Mouse (Mus musculus): ENCODE results near the gene Kctd21. TPM values are rescaled to one million over a fixed set of nuclear protein-coding genes. Genes with fewer than 3 reads are reported as not detected.

Kctd21 gene
- total and polyA plus RNA-seq, 2 experiments: 3.2 to 4.8 TPM

DNA sequence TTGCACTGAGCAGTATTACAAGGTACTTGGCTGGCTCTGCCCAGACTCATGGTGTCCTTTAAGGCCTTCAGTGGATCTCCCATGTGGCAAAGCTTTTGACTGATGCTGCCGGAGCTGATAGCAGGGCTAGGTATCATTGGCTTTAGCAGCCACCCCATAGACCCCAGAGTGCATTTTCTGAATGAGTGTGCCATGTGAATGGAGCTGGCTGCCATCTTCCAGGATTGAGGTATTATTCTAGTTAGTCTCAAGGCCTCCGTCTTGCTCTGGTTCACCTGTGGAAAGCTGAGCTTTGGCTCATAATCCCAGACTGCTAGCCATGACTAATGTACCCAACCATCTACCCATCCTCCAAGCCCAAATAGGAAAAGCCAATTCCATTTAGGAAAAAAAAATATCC lies 25.3 kb upstream of the Kctd21 start:
- Histone ChIP-seq H3K9ac (ENCODE audit: low read depth, low read length) (no peak overlapping the region), H3K27me3 (ENCODE audit: control insufficient read depth, insufficient read depth, low read length) (no peaks in the 10 kb centered on the region), H3K27ac (replicated peaks; ENCODE audit: insufficient read depth, low read depth, low read length) (no peak overlapping the region), H3K4me3 (ENCODE audit: insufficient read depth, low read depth, low read length) (no peak overlapping the region), H3K36me3 (ENCODE audit: control insufficient read depth, insufficient read depth, low read length) (no peaks in the 10 kb centered on the region), H3K4me1 (ENCODE audit: control insufficient read depth, insufficient read depth, low read length) (no peaks in the 10 kb centered on the region), H3K79me2 (ENCODE audit: control insufficient read depth, insufficient read depth, low read length) (no peaks in the 10 kb centered on the region)
- WGBS: 95% methylated on average over 2 of the region's 2 CpGs
- TF ChIP-seq CTCF (IDR thresholded peaks at IDR 0.05; ENCODE audit: low read depth, low read length) (no peak), POLR2A (IDR thresholded peaks at IDR 0.05; ENCODE audit: extremely low read depth, insufficient read depth, low read length) (no peak)
- no peak for DNase-seq (ENCODE audit: extremely low read depth, low read depth, low spot score)

GRCm38 (mm10) chr7:97307546-97307945 lies 24.6 kb upstream of the Kctd21 start:
- no peak for DNase-seq (ENCODE audit: extremely low read depth, low read depth, low spot score)
- no peak overlapping the region for H3K9ac ChIP-seq (ENCODE audit: low read depth, low read length)
- no peaks in the 10 kb centered on the region for H3K36me3 ChIP-seq (ENCODE audit: control insufficient read depth, insufficient read depth, low read length)
- no peaks in the 10 kb centered on the region for H3K4me1 ChIP-seq (ENCODE audit: control insufficient read depth, insufficient read depth, low read length)
- WGBS: 88% methylated on average over 1 of the region's 1 CpGs
- H3K4me3 ChIP-seq (ENCODE audit: insufficient read depth, low read depth, low read length): no peak overlapping the region
- no peaks in the 10 kb centered on the region for H3K27me3 ChIP-seq (ENCODE audit: control insufficient read depth, insufficient read depth, low read length)
- no peaks in the 10 kb centered on the region for H3K79me2 ChIP-seq (ENCODE audit: control insufficient read depth, insufficient read depth, low read length)
- no peak overlapping the region for H3K27ac ChIP-seq (replicated peaks; ENCODE audit: insufficient read depth, low read depth, low read length)
- TF ChIP-seq CTCF (IDR thresholded peaks at IDR 0.05; ENCODE audit: low read depth, low read length): no peak
- no peak for TF ChIP-seq POLR2A (IDR thresholded peaks at IDR 0.05; ENCODE audit: extremely low read depth, insufficient read depth, low read length)

GRCm38 (mm10) chr7:97309461-97310340 lies 22.4 kb upstream of the Kctd21 start:
- WGBS: 88% methylated on average over 4 of the region's 4 CpGs
- Histone ChIP-seq H3K27ac (replicated peaks; ENCODE audit: insufficient read depth, low read depth, low read length) (no peak overlapping the region), H3K4me3 (ENCODE audit: insufficient read depth, low read depth, low read length) (no peak overlapping the region), H3K79me2 (ENCODE audit: control insufficient read depth, insufficient read depth, low read length) (no peaks in the 10 kb centered on the region), H3K27me3 (ENCODE audit: control insufficient read depth, insufficient read depth, low read length) (no peaks in the 10 kb centered on the region), H3K9ac (ENCODE audit: low read depth, low read length) (no peak overlapping the region), H3K4me1 (ENCODE audit: control insufficient read depth, insufficient read depth, low read length) (no peaks in the 10 kb centered on the region), H3K36me3 (ENCODE audit: control insufficient read depth, insufficient read depth, low read length) (no peaks in the 10 kb centered on the region)
- no peak for TF ChIP-seq CTCF (IDR thresholded peaks at IDR 0.05; ENCODE audit: low read depth, low read length)
- TF ChIP-seq POLR2A (IDR thresholded peaks at IDR 0.05; ENCODE audit: extremely low read depth, insufficient read depth, low read length): no peak
- no peak for DNase-seq (ENCODE audit: extremely low read depth, low read depth, low spot score)

DNA sequence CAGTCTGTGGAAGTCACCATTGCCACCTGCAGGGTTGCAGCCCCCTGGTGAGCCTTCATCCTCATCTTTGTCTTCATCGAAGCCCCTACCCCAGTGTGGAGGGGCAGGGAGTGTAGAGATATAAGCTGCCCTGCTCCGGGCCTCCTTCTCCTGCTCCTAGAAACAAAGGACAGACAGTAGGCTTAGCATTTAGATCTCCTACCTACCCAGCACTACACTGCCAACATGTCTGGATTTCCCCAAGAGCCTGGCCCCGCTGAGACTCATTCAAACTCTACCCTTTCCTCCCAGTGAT lies 21.8 kb upstream of the Kctd21 start:
- no peak for DNase-seq (ENCODE audit: extremely low read depth, low read depth, low spot score)
- no peak overlapping the region for H3K4me3 ChIP-seq (ENCODE audit: insufficient read depth, low read depth, low read length)
- no peaks in the 10 kb centered on the region for H3K36me3 ChIP-seq (ENCODE audit: control insufficient read depth, insufficient read depth, low read length)
- TF ChIP-seq POLR2A (IDR thresholded peaks at IDR 0.05; ENCODE audit: extremely low read depth, insufficient read depth, low read length) (no peak), CTCF (IDR thresholded peaks at IDR 0.05; ENCODE audit: low read depth, low read length) (no peak)
- H3K9ac ChIP-seq (ENCODE audit: low read depth, low read length): no peak overlapping the region
- H3K79me2 ChIP-seq (ENCODE audit: control insufficient read depth, insufficient read depth, low read length): no peaks in the 10 kb centered on the region
- H3K4me1 ChIP-seq (ENCODE audit: control insufficient read depth, insufficient read depth, low read length): no peaks in the 10 kb centered on the region
- no peaks in the 10 kb centered on the region for H3K27me3 ChIP-seq (ENCODE audit: control insufficient read depth, insufficient read depth, low read length)
- H3K27ac ChIP-seq (replicated peaks; ENCODE audit: insufficient read depth, low read depth, low read length): no peak overlapping the region
- WGBS: 89% methylated on average over 3 of the region's 3 CpGs

DNA sequence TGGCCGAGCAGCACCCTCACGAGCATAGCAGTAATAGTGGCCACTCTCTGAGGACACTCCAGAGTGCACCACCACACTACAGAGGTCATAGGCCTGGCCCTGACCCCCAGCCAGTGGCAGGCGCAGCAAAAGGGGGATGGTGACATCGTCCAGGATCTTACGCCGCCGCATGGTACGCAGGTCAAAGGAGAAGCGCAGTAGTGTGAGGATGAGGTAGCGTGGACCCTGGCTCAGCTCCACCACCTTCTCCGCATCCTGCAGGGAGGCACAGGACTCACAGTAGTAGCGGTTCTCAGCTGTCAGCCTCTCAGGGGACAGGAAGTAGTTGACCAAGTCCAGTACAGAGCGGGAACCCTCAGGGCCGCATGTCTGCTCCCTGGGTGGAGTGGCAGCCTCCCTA lies 20.5 kb upstream of the Kctd21 start:
- 92% methylated on average over 14 of the region's 14 CpGs for WGBS
- no peak overlapping the region for H3K9ac ChIP-seq (ENCODE audit: low read depth, low read length)
- DNase-seq (ENCODE audit: extremely low read depth, low read depth, low spot score): no peak

DNA sequence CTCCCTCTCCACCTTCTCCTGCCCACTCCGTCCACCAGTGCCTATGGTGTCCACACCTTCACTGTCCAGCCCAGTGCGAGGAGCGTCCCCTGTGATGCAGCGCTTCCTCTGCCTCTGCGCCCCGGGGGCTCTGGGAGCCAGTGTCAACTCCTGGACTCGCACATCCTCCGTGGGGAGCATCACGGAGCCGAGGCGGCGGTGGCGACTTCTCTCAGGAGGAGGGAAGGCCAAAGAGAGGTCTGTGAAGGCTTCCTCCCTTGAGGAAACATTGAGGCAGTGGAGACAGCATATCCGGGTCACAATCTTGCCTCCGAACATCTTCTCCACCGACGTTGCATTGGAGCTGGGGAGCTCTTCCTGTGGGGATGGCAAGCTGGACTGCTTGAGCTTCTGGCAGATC lies 19.9 kb upstream of the Kctd21 start:
- H3K9ac ChIP-seq (ENCODE audit: low read depth, low read length): no peak overlapping the region
- TF ChIP-seq POLR2A (IDR thresholded peaks at IDR 0.05; ENCODE audit: extremely low read depth, insufficient read depth, low read length): no peak
- TF ChIP-seq CTCF (IDR thresholded peaks at IDR 0.05; ENCODE audit: low read depth, low read length): no peak
- H3K4me1 ChIP-seq (ENCODE audit: control insufficient read depth, insufficient read depth, low read length): no peaks in the 10 kb centered on the region
- DNase-seq (ENCODE audit: extremely low read depth, low read depth, low spot score): no peak
- no peaks in the 10 kb centered on the region for H3K27me3 ChIP-seq (ENCODE audit: control insufficient read depth, insufficient read depth, low read length)
- no peaks in the 10 kb centered on the region for H3K79me2 ChIP-seq (ENCODE audit: control insufficient read depth, insufficient read depth, low read length)
- no peak overlapping the region for H3K27ac ChIP-seq (replicated peaks; ENCODE audit: insufficient read depth, low read depth, low read length)
- H3K36me3 ChIP-seq (ENCODE audit: control insufficient read depth, insufficient read depth, low read length): no peaks in the 10 kb centered on the region
- WGBS: 89% methylated on average over 17 of the region's 17 CpGs
- H3K4me3 ChIP-seq (ENCODE audit: insufficient read depth, low read depth, low read length): no peak overlapping the region

More for the DNA sequence above, 20.5 kb upstream of the Kctd21 start:
- Histone ChIP-seq H3K79me2 (ENCODE audit: control insufficient read depth, insufficient read depth, low read length) (no peaks in the 10 kb centered on the region), H3K4me3 (ENCODE audit: insufficient read depth, low read depth, low read length) (no peak overlapping the region), H3K27ac (replicated peaks; ENCODE audit: insufficient read depth, low read depth, low read length) (no peak overlapping the region), H3K27me3 (ENCODE audit: control insufficient read depth, insufficient read depth, low read length) (no peaks in the 10 kb centered on the region), H3K36me3 (ENCODE audit: control insufficient read depth, insufficient read depth, low read length) (no peaks in the 10 kb centered on the region), H3K4me1 (ENCODE audit: control insufficient read depth, insufficient read depth, low read length) (no peaks in the 10 kb centered on the region)
- TF ChIP-seq POLR2A (IDR thresholded peaks at IDR 0.05; ENCODE audit: extremely low read depth, insufficient read depth, low read length): no peak
- no peak for TF ChIP-seq CTCF (IDR thresholded peaks at IDR 0.05; ENCODE audit: low read depth, low read length)
